Mouse (Mus musculus): ENCODE results near the gene Gnmt.
"Not testable (repeated sequence)": the region's sequence is repeated elsewhere in the genome, so short reads cannot be mapped to it uniquely, and the experiment has no call there.

The Gnmt gene

GRCm38 (mm10) chr17:46728904-46729318 lies at the start of gene Gnmt:
Gnmt (minus strand) TSS chr17:46729168.
- peak; percentile 90 to 92 for DNase-seq

- no peak for DNase-seq
These were observed 47.1 kb upstream of the Gnmt start for GRCm38 (mm10) chr17:46776087-46776486.

- peak in 1 of 2 experiments; percentile 12 for DNase-seq
These were observed 46.1 kb upstream of the Gnmt start for GRCm38 (mm10) chr17:46775070-46775469.

GRCm38 (mm10) chr17:46774131-46774472 lies 45.1 kb upstream of the Gnmt start:
- DNase-seq: peak in 1 of 2 experiments; percentile 11

DNA sequence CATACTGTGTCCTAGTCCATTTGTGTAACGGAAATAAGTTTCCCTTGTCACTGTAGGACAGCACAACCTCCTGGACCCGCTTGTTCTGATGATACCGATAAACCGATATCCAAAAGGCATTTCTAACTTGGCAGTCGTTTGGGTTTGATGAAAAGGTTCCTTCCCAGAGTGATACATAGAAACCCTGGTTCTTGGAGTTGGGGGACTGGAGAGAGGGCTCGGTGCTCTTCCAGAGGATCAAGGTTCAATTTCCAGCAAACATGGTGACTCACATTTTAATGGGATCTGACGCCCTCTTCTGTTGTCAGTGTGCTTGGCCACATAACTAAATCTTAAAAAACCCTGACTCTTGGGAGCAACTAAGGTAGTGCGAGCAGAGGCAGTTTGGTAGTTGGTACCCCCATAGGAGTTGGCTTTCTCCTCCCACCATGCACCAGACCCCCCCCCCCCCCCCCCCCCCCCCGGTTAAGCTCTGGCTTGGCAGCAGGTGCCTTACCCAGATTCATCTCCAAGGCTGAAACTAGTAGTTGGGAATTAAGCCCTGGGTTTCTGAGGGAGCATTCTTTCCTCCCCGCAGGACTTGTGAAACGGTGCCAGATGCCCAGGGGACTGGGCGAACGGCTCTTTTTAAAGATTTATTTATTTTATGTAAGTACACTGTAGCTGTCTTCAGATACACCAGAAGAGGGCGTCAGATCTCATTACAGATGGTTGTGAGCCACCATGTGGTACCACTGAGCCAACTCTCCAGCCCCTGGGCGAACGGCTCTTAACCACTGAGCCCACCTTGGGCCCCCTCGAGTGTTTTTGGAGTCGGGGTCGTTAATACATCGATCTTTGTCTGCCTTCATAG lies 44.5 kb upstream of the Gnmt start:
- DNase-seq: peak in 1 of 2 experiments; percentile 22

DNA sequence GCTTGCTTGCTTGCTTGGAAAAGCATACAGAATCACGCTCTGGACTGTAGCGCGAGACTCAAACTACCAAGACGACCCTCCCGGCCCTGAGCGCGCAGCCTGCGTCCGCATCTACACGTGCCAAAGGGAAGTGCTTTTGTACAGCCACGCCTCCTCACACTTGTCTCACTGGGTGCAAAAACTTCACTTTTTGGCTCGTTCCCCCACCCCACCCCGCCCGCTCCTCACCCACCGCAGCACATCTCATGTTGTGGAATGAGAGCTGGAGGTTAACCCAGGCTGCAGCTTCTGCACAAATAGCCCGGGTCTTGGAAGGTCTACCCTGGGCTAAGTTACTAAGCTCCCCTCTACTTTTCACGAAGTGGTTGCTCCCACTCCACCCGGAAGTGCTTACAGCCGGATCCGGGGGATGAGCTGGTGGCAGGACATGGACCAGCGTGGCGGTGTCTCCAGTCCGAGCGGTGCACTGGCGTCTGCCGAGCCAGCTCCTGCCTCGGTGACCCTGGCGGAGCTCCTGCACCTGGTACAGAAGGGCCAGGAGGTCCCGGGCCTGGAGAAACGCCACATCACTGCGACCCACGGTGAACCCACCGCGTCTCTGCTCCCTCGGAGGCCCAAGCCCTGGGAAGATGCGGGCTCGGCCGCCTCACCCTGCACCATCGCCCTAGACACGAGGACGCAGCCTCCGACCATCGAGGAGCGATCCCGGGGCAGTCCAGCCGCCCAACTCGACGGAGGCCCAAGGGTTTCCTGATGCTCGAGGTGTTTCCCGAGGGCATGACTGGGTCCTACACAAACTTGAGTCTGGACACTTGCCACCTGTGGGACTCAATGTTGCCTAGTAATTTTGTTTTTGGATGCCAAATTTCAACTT lies 43.7 kb upstream of the Gnmt start, which contains the start of gene 2310039H08Rik:
TSS of gene 2310039H08Rik (plus strand) at position 232 of the 874 bp plus-strand sequence.
- peak; percentile 78 to 82 for DNase-seq

DNA sequence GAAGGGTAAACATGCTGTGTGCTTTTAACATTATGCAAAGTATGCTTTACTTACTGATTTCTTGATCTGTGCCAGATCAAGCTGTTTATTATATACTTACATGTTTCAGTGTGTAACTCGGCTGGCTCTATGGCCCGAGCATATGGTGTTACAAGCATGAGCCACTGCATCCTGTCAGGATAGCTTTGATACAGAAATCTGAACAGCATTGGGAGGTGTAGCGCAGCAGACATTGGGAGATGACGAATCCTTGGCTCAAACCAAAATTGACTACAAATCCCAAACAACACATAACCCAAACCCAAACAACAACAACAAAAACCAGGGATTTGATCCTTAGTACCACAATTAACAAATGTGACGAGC lies 43.1 kb upstream of the Gnmt start:
- no peak for DNase-seq

DNA sequence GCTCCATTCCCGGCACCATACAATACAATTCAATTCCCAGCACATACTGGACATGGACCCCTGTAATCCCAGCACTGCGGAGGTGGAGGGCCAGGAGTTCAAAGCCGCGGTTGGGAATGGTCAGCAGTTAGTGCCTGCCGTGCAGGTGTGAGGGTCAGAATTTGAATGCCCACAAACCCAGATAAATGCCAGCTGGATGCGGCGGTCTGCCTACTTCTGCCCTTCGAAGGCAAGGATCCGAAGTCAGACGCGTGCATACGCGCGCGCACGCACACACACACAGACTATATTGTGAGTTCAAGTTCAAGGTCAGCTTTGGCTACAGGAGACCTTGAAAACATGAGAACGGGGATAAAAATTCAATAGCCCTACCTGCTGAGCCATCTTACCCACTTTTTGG lies 42.6 kb upstream of the Gnmt start:
- peak in 1 of 2 experiments; percentile 9 for DNase-seq

DNA sequence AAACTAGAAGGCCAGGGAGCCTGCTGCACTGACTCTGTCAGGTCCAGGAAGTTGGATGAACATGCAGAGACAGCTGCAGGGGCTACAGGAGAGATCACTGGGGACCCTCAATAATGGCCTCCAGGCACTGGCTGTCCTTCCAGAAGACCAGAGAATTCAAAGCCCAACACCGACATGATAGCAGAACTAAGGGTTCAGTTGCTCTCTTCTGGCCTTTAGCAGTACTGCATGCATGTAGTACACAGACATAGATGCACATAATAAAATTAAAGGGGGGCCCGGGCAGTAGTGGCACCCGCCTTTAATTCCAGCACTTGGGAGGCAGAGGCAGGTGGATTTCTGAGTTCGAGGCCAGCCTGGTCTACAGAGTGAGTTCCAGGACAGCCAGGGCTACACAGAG lies 42.1 kb upstream of the Gnmt start:
- DNase-seq: no peak

GRCm38 (mm10) chr17:46770546-46770945 lies 41.6 kb upstream of the Gnmt start:
- DNase-seq: no peak

DNA sequence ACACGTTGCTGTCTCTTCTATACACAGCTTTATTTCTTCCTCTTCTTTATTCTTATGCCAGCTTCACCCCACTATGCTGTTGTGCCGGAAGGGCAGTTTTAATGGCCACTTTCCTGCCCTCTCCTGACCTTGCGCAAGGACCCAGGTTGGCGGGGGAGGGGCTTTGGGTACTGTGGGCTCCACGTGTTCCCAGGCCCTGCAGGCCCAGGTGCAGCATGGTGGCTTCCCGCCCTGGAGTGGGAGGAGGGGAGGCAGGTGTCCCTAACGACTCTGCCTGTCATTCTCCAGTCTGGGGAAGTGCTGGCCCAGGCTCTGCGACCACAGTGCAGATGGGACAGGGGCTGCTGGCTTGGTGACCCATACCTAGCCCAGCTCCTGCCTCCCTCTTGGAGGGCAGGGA lies 38.9 kb upstream of the Gnmt start:
- DNase-seq: peak in 1 of 2 experiments; percentile 28

GRCm38 (mm10) chr17:46764916-46765315 lies 35.9 kb upstream of the Gnmt start:
- DNase-seq: not testable (repeated sequence)

GRCm38 (mm10) chr17:46763544-46763943 lies 34.6 kb upstream of the Gnmt start, which contains the start of gene Ptcra:
Ptcra (minus strand) TSS chr17:46763712.
- no peak for DNase-seq

- no peak for DNase-seq
These were observed 29.8 kb upstream of the Gnmt start for GRCm38 (mm10) chr17:46758753-46759152.

- peak; percentile 97 to 98 for DNase-seq
These were observed 23.0 kb upstream of the Gnmt start, which contains the start of gene Cnpy3 for GRCm38 (mm10) chr17:46751794-46752556. Cnpy3 (minus strand) TSS chr17:46752214.

DNA sequence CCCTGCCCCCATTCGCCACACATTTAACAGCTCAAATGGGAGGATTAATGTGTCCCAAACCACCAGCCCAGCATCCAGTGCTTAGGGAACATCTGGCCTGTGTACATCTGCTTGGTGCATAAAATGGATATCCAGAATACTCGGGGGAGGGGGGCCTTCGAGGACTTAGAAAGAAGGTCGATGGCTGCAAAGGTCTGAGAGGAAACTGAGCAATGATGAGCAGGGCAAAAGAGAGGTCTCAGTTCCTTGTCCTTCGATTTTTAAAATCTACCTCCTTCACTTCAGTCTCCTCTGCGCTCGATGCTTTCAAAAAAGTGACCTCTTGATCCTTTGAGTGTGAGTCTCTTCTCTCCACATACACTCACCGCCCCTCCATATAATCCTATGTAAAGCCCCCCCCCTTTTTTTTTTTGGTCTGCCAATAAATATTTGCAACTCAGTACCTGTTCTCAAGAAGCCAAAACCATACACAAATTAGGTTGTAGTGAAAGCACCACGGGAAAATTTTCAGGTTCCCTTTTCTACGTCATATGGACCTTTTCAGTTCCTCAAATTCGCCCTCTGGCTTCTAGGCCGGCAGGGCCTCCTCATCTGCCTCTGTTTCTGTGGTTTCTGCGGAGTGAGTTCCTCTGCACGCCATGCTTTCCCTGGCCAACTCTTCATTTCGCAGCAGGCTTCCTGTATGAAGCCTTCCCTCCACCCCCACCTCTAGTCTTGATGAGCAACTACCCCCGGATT lies 22.3 kb upstream of the Gnmt start:
- peak in 1 of 2 experiments; percentile 41 for DNase-seq

GRCm38 (mm10) chr17:46750580-46750979 lies 21.6 kb upstream of the Gnmt start:
- no peak for DNase-seq

DNA sequence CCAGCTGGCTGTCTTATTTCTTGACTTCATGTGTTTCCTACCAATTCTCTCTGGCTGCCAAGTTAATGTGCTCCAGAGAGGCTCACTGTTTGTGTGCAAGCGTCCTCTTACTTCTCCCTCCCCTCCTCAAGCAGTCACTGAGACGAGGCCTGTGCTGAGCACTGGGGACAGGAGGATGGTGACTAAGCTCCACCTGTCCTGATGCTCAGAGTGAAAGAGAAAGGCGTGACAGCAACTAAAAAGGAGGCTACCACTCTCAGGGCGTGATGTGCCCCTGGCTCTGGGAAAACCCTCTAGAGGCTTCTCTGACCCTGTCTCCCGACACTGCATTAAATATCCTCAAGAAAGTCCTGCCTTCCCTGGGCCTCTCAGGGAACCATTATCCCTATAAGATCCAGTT lies 20.3 kb upstream of the Gnmt start:
- no peak for DNase-seq

DNA sequence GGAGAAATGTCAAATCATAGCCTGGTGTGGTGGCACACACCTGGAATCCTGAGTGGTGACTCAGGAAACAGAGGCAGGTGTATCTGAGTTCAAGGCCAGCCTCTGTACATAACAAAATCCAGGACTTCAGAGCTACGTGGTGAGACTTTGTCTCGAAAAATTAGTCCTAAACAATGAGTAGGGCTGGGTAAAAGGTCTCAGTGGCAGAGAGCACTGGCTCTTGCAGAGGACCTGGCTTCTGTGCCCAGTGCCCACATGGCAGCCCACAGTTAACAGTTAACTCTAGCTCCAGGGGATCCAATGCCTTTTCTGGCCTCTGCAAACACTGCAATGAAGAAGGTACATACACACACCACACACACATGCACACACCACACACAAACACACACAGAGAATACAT lies 18.8 kb upstream of the Gnmt start:
- DNase-seq: no peak

DNA sequence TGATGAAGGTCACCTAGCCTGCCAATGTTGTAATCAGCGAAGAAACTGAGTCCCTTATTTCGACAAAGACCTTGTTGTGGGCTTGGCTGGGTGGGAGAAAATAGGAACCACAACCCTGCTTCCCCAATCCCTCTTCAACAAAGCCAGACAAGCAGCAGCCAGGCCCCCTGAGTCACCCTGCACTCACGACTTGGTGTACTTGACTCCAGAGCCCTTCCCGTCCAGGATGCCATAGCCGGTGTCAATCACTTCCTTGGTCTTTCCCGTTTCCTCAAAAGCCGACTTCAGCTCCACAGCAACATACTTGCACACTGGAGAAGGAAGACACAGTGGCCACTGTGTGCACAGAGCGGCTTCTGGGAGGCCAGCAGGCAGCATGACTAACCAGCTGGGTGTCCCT lies 18.3 kb upstream of the Gnmt start:
- no peak for DNase-seq

GRCm38 (mm10) chr17:46745506-46745905 lies 16.5 kb upstream of the Gnmt start:
- DNase-seq: no peak

- DNase-seq: no peak
These were observed 14.0 kb upstream of the Gnmt start for GRCm38 (mm10) chr17:46742986-46743385.

All from kidney, adult 8-10 months (tissue).